Mouse (Mus musculus) liver, embryonic 11.5 days (tissue): ENCODE measurements around the gene Pdcd7. TPM values are rescaled to one million over a fixed set of nuclear protein-coding genes. Genes with fewer than 3 reads are reported as not detected.

Experiments used
- ATAC-seq: fragments of 200-750 bp; cut with Nextera tagmentation; replicated peaks from 2 replicates; pipeline ENCODE4 v1.8.0; 2017; ENCODE audit warnings: moderate number of reproducible peaks, mild to moderate bottlenecking, moderate TSS enrichment, moderate library complexity; ENCODE audit not compliant: low FRiP score
- DNase-seq: peaks from one replicate; pipeline ENCODE4 v3.0.0-alpha.2; 2017; ENCODE audit warnings: low spot score
- H3K27ac ChIP-seq: fragments of 300-500 bp; sonication (generic); 2 replicates; pipeline ENCODE4 v1.5.1; 2014; ENCODE audit warnings: mild to moderate bottlenecking, low read depth, low read length, control low read depth
- H3K27me3 ChIP-seq: fragments of 300-500 bp; sonication (generic); replicated peaks from 2 replicates; pipeline ENCODE4 v1.6.1; 2014; ENCODE audit warnings: low read length, mixed read lengths; ENCODE audit not compliant: control insufficient read depth, insufficient read depth
- H3K36me3 ChIP-seq: fragments of 300-500 bp; sonication (generic); 2 replicates; pipeline ENCODE4 v1.6.1; 2014; ENCODE audit warnings: mild to moderate bottlenecking, low read length, moderate library complexity, mixed read lengths; ENCODE audit not compliant: control insufficient read depth, insufficient read depth
- H3K4me1 ChIP-seq: fragments of 300-500 bp; sonication (generic); replicated peaks from 2 replicates; pipeline ENCODE4 v1.6.1; 2014; ENCODE audit warnings: low read length, mixed read lengths; ENCODE audit not compliant: control insufficient read depth, insufficient read depth
- H3K4me2 ChIP-seq: fragments of 300-500 bp; sonication (generic); 2 replicates; pipeline ENCODE4 v1.6.1; 2014; ENCODE audit warnings: mild to moderate bottlenecking, control low read depth, moderate library complexity
- H3K4me3 ChIP-seq: fragments of 300-500 bp; sonication (generic); 2 replicates; pipeline ENCODE4 v1.5.1; 2014; ENCODE audit warnings: low read depth, low read length, control low read depth
- H3K9ac ChIP-seq: fragments of 300-500 bp; sonication (generic); 2 replicates; pipeline ENCODE4 v1.6.1; 2014; ENCODE audit warnings: low read depth, low read length, control low read depth
- H3K9me3 ChIP-seq: fragments of 300-500 bp; sonication (generic); 2 replicates; pipeline ENCODE4 v1.6.1; 2016; ENCODE audit warnings: low read length, inconsistent platforms, mixed read lengths; ENCODE audit not compliant: control insufficient read depth
- WGBS: fragments of 180-500 bp; shearing (Covaris S2); extraction: QIAGEN DNeasy Blood & Tissue Kit; methylation state at CpG from one replicate; pipeline ENCODE4 v1.1.7; 2014; 5-methylcytosine and 5-hydroxymethylcytosine counted together
- polyA plus RNA-seq: library from polyadenylated mRNA; unstranded; fragments of >200 nt; fragmentation: Nextera tagmentation; extraction: Ambion mirVana; gene quantifications from 2 replicates; pipeline ENCODE4 v1.2.1, GENCODE M21; 2014

The Pdcd7 gene
- polyA plus RNA-seq = 10.5 and 10.6 TPM in 2 replicates

- H3K4me1 ChIP-seq = peaks cover 17% of the 10 kb centered on the region
- H3K9ac ChIP-seq = peak within 1 kb of the TSS; percentile 95
- H3K9me3 ChIP-seq = peaks cover 3% of the 10 kb centered on the region; the same call in 1 of the 2 replicates
- ATAC-seq (peak; percentile 93), DNase-seq (peak; percentile 96)
- H3K27me3 ChIP-seq = no peaks in the 10 kb centered on the region
- peak within 1 kb of the TSS; percentile 77 for H3K4me2 ChIP-seq
- peak within 1 kb of the TSS; percentile 95 for H3K27ac ChIP-seq
- H3K4me3 ChIP-seq = peak within 1 kb of the TSS; percentile 83
- no peaks in the 10 kb centered on the region for H3K36me3 ChIP-seq
- under 1% methylated on average over 54 of the region's 59 CpGs for WGBS
These were observed at the start of gene Pdcd7 for GRCm38 (mm10) chr9:65345854-65346475. TSS of gene Pdcd7 (plus strand) at chr9:65346104.

GRCm38 (mm10) chr9:65297056-65297455 is 48.8 kb upstream of the Pdcd7 start:
- Histone ChIP-seq H3K4me3 (no peak overlapping the region), H3K9ac (no peak overlapping the region), H3K9me3 (no peaks in the 10 kb centered on the region), H3K4me2 (no peak overlapping the region), H3K4me1 (peaks cover 7% of the 10 kb centered on the region), H3K36me3 (peaks cover 17% of the 10 kb centered on the region; the same call in 1 of the 2 replicates), H3K27ac (no peak overlapping the region), H3K27me3 (no peaks in the 10 kb centered on the region)
- ATAC-seq = no peak
- DNase-seq = no peak
- WGBS = 92% methylated on average over 2 of the region's 2 CpGs

- Histone ChIP-seq H3K9ac (no peak overlapping the region), H3K27me3 (no peaks in the 10 kb centered on the region), H3K36me3 (peaks cover 17% of the 10 kb centered on the region; the same call in 1 of the 2 replicates), H3K4me1 (0 out of 2 replicates have a peak, but pooled peaks cover 5% of the 10 kb centered on the region), H3K4me2 (no peak overlapping the region), H3K4me3 (no peak overlapping the region), H3K9me3 (no peaks in the 10 kb centered on the region), H3K27ac (no peak overlapping the region)
- DNase-seq = no peak
- ATAC-seq = no peak
- 91% methylated on average over 3 of the region's 3 CpGs for WGBS
These were observed 47.1 kb upstream of the Pdcd7 start for GRCm38 (mm10) chr9:65298761-65299160.

- Histone ChIP-seq H3K4me1 (0 out of 2 replicates have a peak, but pooled peaks cover 5% of the 10 kb centered on the region), H3K36me3 (peaks cover 19% of the 10 kb centered on the region; the same call in 1 of the 2 replicates), H3K27me3 (no peaks in the 10 kb centered on the region), H3K9ac (no peak overlapping the region), H3K9me3 (no peaks in the 10 kb centered on the region), H3K4me3 (no peak overlapping the region), H3K27ac (no peak overlapping the region), H3K4me2 (no peak overlapping the region)
- WGBS = 91% methylated on average over 7 of the region's 7 CpGs
- no peak for ATAC-seq
- no peak for DNase-seq
These were observed 46.3 kb upstream of the Pdcd7 start for GRCm38 (mm10) chr9:65299650-65300049.

GRCm38 (mm10) chr9:65302327-65302983 is 43.4 kb upstream of the Pdcd7 start:
- H3K4me1 ChIP-seq = 0 out of 2 replicates have a peak, but pooled peaks cover 3% of the 10 kb centered on the region
- ATAC-seq (no peak), DNase-seq (no peak)
- no peaks in the 10 kb centered on the region for H3K27me3 ChIP-seq
- no peak overlapping the region for H3K4me3 ChIP-seq
- H3K27ac ChIP-seq = no peak overlapping the region
- 95% methylated on average over 4 of the region's 4 CpGs for WGBS
- no peak overlapping the region for H3K4me2 ChIP-seq
- no peaks in the 10 kb centered on the region for H3K9me3 ChIP-seq
- peaks cover 24% of the 10 kb centered on the region; the same call in 1 of the 2 replicates for H3K36me3 ChIP-seq
- no peak overlapping the region for H3K9ac ChIP-seq

- Histone ChIP-seq H3K4me2 (no peak overlapping the region), H3K4me3 (no peak overlapping the region), H3K9me3 (no peaks in the 10 kb centered on the region), H3K27me3 (no peaks in the 10 kb centered on the region), H3K27ac (no peak overlapping the region), H3K9ac (no peak overlapping the region), H3K4me1 (no peaks in the 10 kb centered on the region), H3K36me3 (peaks cover 29% of the 10 kb centered on the region; the same call in 1 of the 2 replicates)
- 97% methylated on average over 4 of the region's 4 CpGs for WGBS
- DNase-seq = no peak
- ATAC-seq = no peak
These were observed 42.3 kb upstream of the Pdcd7 start for GRCm38 (mm10) chr9:65303586-65303985.

GRCm38 (mm10) chr9:65304300-65304699 is 41.6 kb upstream of the Pdcd7 start:
- H3K9me3 ChIP-seq = no peaks in the 10 kb centered on the region
- no peak overlapping the region for H3K9ac ChIP-seq
- no peak overlapping the region for H3K27ac ChIP-seq
- H3K4me2 ChIP-seq = no peak overlapping the region
- H3K27me3 ChIP-seq = no peaks in the 10 kb centered on the region
- peaks cover 27% of the 10 kb centered on the region; the same call in 1 of the 2 replicates for H3K36me3 ChIP-seq
- DNase-seq (no peak), ATAC-seq (no peak)
- H3K4me1 ChIP-seq = no peaks in the 10 kb centered on the region
- no peak overlapping the region for H3K4me3 ChIP-seq
- 86% methylated on average over 4 of the region's 4 CpGs for WGBS

- ATAC-seq = no peak
- WGBS = 89% methylated on average over 2 of the region's 2 CpGs
These were observed 39.2 kb upstream of the Pdcd7 start for GRCm38 (mm10) chr9:65306672-65307071.

More at GRCm38 (mm10) chr9:65306672-65307071, 39.2 kb upstream of the Pdcd7 start:
- DNase-seq = no peak
- no peak overlapping the region for H3K4me2 ChIP-seq
- H3K27ac ChIP-seq = no peak overlapping the region
- H3K9me3 ChIP-seq = no peaks in the 10 kb centered on the region
- H3K4me3 ChIP-seq = no peak overlapping the region
- H3K27me3 ChIP-seq = no peaks in the 10 kb centered on the region
- H3K9ac ChIP-seq = no peak overlapping the region
- no peaks in the 10 kb centered on the region for H3K4me1 ChIP-seq
- H3K36me3 ChIP-seq = peaks cover 19% of the 10 kb centered on the region; the same call in 1 of the 2 replicates
